ENCODE assay signal across 15 mouse cellular contexts in genomic region chr2:91485256-91485655, GRCm38 (mm10).
"Had no signal": no experiment of that assay in that cellular context is flagged by ENCODE, and none has a peak within 500 bp of the region (broad histone marks: within the 10 kb centered on the region; RNA-seq: fewer than 3 reads in every experiment).

No protein-coding gene starts in this region.

- H3K4me1 ChIP-seq: limb, embryonic 12.5 days; midbrain, embryonic 10.5 days; neural tube, embryonic 15.5 days; stomach, embryonic 15.5 days had no signal

- H3K27ac ChIP-seq: hindbrain, postnatal 0 days; layer of hippocampus, adult 2 months; limb, embryonic 12.5 days; liver, embryonic 14.5 days; midbrain, embryonic 10.5 days; neural tube, embryonic 15.5 days; stomach, embryonic 15.5 days had no signal

- H3K4me3 ChIP-seq: layer of hippocampus, adult 2 months; limb, embryonic 12.5 days; midbrain, embryonic 10.5 days; myocyte; neural tube, embryonic 15.5 days; stomach, embryonic 15.5 days had no signal

- H3K27me3 ChIP-seq: limb, embryonic 12.5 days; neural tube, embryonic 15.5 days; stomach, embryonic 15.5 days had no signal

- DNase-seq: lung, adult 2 months; midbrain, embryonic 14.5 days; right cerebral cortex, adult 18-20 months; right cerebral cortex, postnatal 25 days; spleen, adult 18-20 months; thymus, adult 2 months; thymus, postnatal 25 days had no signal

- H3K36me3 ChIP-seq: neural tube, embryonic 15.5 days had no signal
